Mouse (Mus musculus): ENCODE results near the gene Homer2.

DNA sequence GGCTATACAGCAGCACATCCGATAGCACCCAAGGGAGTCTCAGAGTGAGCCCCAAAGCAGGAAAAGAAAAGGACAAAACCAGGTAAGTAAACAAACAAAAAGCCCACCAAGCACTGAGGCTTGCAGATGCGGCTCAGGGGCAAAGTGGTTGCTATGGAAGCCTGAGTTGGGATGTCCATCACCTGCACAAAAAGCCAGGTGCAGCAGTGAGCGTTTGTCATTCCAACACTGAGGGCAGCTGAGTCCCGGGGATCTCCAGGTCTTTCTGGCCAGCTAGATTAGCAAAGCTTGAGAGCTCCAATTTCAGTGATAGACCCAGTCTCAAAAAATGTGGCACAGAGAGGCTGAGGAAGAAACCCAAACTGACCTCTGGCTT is 149.4 kb downstream of the Homer2 start:
- TF ChIP-seq EP300 (IDR thresholded peaks at IDR 0.05; ENCODE audit: low read depth) (no peak), CTCF (IDR thresholded peaks at IDR 0.05; ENCODE audit: low read depth) (no peak)
